Mouse (Mus musculus) midbrain, embryonic 12.5 days (tissue): ENCODE data around the gene Vti1a. TPM values are rescaled to one million over a fixed set of nuclear protein-coding genes. Genes with fewer than 3 reads are reported as not detected.

Experiments
- ATAC-seq: fragments of 200-750 bp; cut with Nextera tagmentation; 2 replicates; pipeline ENCODE4 v1.8.0; 2017; ENCODE audit warnings: low read depth, moderate TSS enrichment, moderate library complexity; ENCODE audit not compliant: low FRiP score
- H3K27ac ChIP-seq: fragments of 300-500 bp; sonication (generic); replicated peaks from 2 replicates; pipeline ENCODE4 v1.5.1; 2016; ENCODE audit warnings: mild to moderate bottlenecking
- H3K27me3 ChIP-seq: fragments of 300-500 bp; sonication (generic); 2 replicates; pipeline ENCODE4 v1.6.1; 2016; ENCODE audit warnings: mild to moderate bottlenecking
- H3K36me3 ChIP-seq: fragments of 300-500 bp; sonication (generic); 2 replicates; pipeline ENCODE4 v1.6.1; 2016
- H3K4me1 ChIP-seq: fragments of 300-500 bp; sonication (generic); 2 replicates; pipeline ENCODE4 v1.6.1; 2016
- H3K4me2 ChIP-seq: fragments of 300-500 bp; sonication (generic); replicated peaks from 2 replicates; pipeline ENCODE4 v1.6.1; 2016; ENCODE audit warnings: mild to moderate bottlenecking, moderate library complexity
- H3K4me3 ChIP-seq: fragments of 300-500 bp; sonication (generic); 2 replicates; pipeline ENCODE4 v1.5.1; 2016; ENCODE audit warnings: mild to moderate bottlenecking
- H3K9ac ChIP-seq: fragments of 300-500 bp; sonication (generic); replicated peaks from 2 replicates; pipeline ENCODE4 v1.6.1; 2016; ENCODE audit warnings: mild to moderate bottlenecking, moderate library complexity
- H3K9me3 ChIP-seq: fragments of 300-500 bp; sonication (generic); 2 replicates; pipeline ENCODE4 v1.6.1; 2016; ENCODE audit warnings: mild to moderate bottlenecking
- WGBS: fragments of 180-500 bp; shearing (Covaris S2); methylation state at CpG from one replicate; pipeline ENCODE4 v1.1.7; 2016; 5-methylcytosine and 5-hydroxymethylcytosine counted together
- polyA plus RNA-seq: library from polyadenylated mRNA; unstranded; fragments of >200 nt; fragmentation: Nextera tagmentation; extraction: Ambion mirVana; gene quantifications from 2 replicates; pipeline ENCODE4 v1.2.1, GENCODE M21; 2016

Gene Vti1a
- polyA plus RNA-seq, 1 experiment from 2014 or later = 34.1 TPM

GRCm38 (mm10) chr19:55565523-55566369, 249.7 kb downstream of the Vti1a start:
- ATAC-seq = no peak
- H3K4me2 ChIP-seq = no peak overlapping the region
- 69% methylated on average over 6 of the region's 6 CpGs for WGBS
- H3K9me3 ChIP-seq = no peaks in the 10 kb centered on the region
- H3K4me3 ChIP-seq = no peak overlapping the region
- peaks cover 21% of the 10 kb centered on the region for H3K27me3 ChIP-seq
- no peaks in the 10 kb centered on the region for H3K36me3 ChIP-seq
- peaks cover 10% of the 10 kb centered on the region for H3K4me1 ChIP-seq
- no peak overlapping the region for H3K9ac ChIP-seq
- H3K27ac ChIP-seq = no peak overlapping the region

GRCm38 (mm10) chr19:55569114-55569513, 253.0 kb downstream of the Vti1a start:
- Histone ChIP-seq H3K27ac (no peak overlapping the region), H3K9me3 (no peaks in the 10 kb centered on the region), H3K9ac (no peak overlapping the region), H3K27me3 (no peaks in the 10 kb centered on the region; the same call in 1 of the 2 replicates), H3K36me3 (no peaks in the 10 kb centered on the region), H3K4me1 (no peaks in the 10 kb centered on the region), H3K4me2 (no peak overlapping the region), H3K4me3 (no peak overlapping the region)
- WGBS = 87% methylated on average over 7 of the region's 7 CpGs
- ATAC-seq = no peak

- Histone ChIP-seq H3K9ac (no peak overlapping the region), H3K27me3 (no peaks in the 10 kb centered on the region), H3K4me3 (no peak overlapping the region), H3K27ac (no peak overlapping the region), H3K9me3 (no peaks in the 10 kb centered on the region), H3K36me3 (no peaks in the 10 kb centered on the region), H3K4me1 (no peaks in the 10 kb centered on the region), H3K4me2 (no peak overlapping the region)
- WGBS = 89% methylated on average over 12 of the region's 12 CpGs
- no peak for ATAC-seq
These were observed 253.8 kb downstream of the Vti1a start for GRCm38 (mm10) chr19:55569894-55570293.

GRCm38 (mm10) chr19:55570520-55571296, 254.6 kb downstream of the Vti1a start:
- H3K4me3 ChIP-seq = no peak overlapping the region
- H3K36me3 ChIP-seq = no peaks in the 10 kb centered on the region
- H3K9me3 ChIP-seq = no peaks in the 10 kb centered on the region
- H3K4me1 ChIP-seq = no peaks in the 10 kb centered on the region
- H3K27ac ChIP-seq = no peak overlapping the region
- no peak overlapping the region for H3K4me2 ChIP-seq
- 92% methylated on average over 9 of the region's 9 CpGs for WGBS
- H3K27me3 ChIP-seq = no peaks in the 10 kb centered on the region
- no peak for ATAC-seq
- H3K9ac ChIP-seq = no peak overlapping the region

- Histone ChIP-seq H3K9me3 (no peaks in the 10 kb centered on the region), H3K9ac (no peak overlapping the region), H3K27me3 (peaks cover 1% of the 10 kb centered on the region; the same call in 1 of the 2 replicates), H3K4me2 (no peak overlapping the region), H3K4me1 (no peaks in the 10 kb centered on the region), H3K27ac (no peak overlapping the region), H3K4me3 (no peak overlapping the region), H3K36me3 (no peaks in the 10 kb centered on the region)
- ATAC-seq = no peak
- WGBS = 93% methylated on average over 8 of the region's 8 CpGs
These were observed 255.4 kb downstream of the Vti1a start for GRCm38 (mm10) chr19:55571486-55571885.

- Histone ChIP-seq H3K4me3 (no peak overlapping the region), H3K4me1 (peaks cover 26% of the 10 kb centered on the region), H3K4me2 (no peak overlapping the region), H3K27ac (0 out of 2 replicates have a peak overlapping the region, but pooled peaks have one; percentile 3), H3K27me3 (peaks cover 24% of the 10 kb centered on the region), H3K9ac (no peak overlapping the region), H3K36me3 (no peaks in the 10 kb centered on the region), H3K9me3 (no peaks in the 10 kb centered on the region)
- 90% methylated on average over 25 of the region's 25 CpGs for WGBS
- no peak for ATAC-seq
These were observed 261.4 kb downstream of the Vti1a start for GRCm38 (mm10) chr19:55577306-55578042.

GRCm38 (mm10) chr19:55578094-55579085, 262.3 kb downstream of the Vti1a start:
- H3K27ac ChIP-seq = 0 out of 2 replicates have a peak overlapping the region, but pooled peaks have one; percentile 0
- no peak overlapping the region for H3K4me3 ChIP-seq
- WGBS = 57% methylated on average over 17 of the region's 17 CpGs
- peak; percentile 93 for ATAC-seq
- peaks cover 33% of the 10 kb centered on the region for H3K4me1 ChIP-seq
- no peak overlapping the region for H3K4me2 ChIP-seq
- no peak overlapping the region for H3K9ac ChIP-seq
- no peaks in the 10 kb centered on the region for H3K36me3 ChIP-seq
- H3K27me3 ChIP-seq = peaks cover 24% of the 10 kb centered on the region
- no peaks in the 10 kb centered on the region for H3K9me3 ChIP-seq

GRCm38 (mm10) chr19:55579310-55579709, 263.2 kb downstream of the Vti1a start:
- Histone ChIP-seq H3K36me3 (no peaks in the 10 kb centered on the region), H3K27ac (no peak overlapping the region), H3K4me2 (no peak overlapping the region), H3K27me3 (peaks cover 28% of the 10 kb centered on the region), H3K9ac (no peak overlapping the region), H3K4me3 (no peak overlapping the region), H3K4me1 (peaks cover 36% of the 10 kb centered on the region), H3K9me3 (no peaks in the 10 kb centered on the region)
- ATAC-seq = no peak
- 86% methylated on average over 4 of the region's 4 CpGs for WGBS

- 92% methylated on average over 8 of the region's 8 CpGs for WGBS
- H3K27me3 ChIP-seq = peaks cover 36% of the 10 kb centered on the region
- H3K27ac ChIP-seq = no peak overlapping the region
- no peaks in the 10 kb centered on the region for H3K9me3 ChIP-seq
- no peaks in the 10 kb centered on the region for H3K36me3 ChIP-seq
- H3K9ac ChIP-seq = no peak overlapping the region
- H3K4me3 ChIP-seq = no peak overlapping the region
- H3K4me2 ChIP-seq = no peak overlapping the region
- H3K4me1 ChIP-seq = peaks cover 36% of the 10 kb centered on the region
- no peak for ATAC-seq
These were observed 264.1 kb downstream of the Vti1a start for GRCm38 (mm10) chr19:55580152-55580551.

- WGBS = 84% methylated on average over 6 of the region's 6 CpGs
- ATAC-seq = no peak
- Histone ChIP-seq H3K4me1 (peaks cover 36% of the 10 kb centered on the region), H3K36me3 (no peaks in the 10 kb centered on the region), H3K9me3 (no peaks in the 10 kb centered on the region), H3K4me3 (no peak overlapping the region), H3K27ac (no peak overlapping the region), H3K27me3 (peaks cover 41% of the 10 kb centered on the region), H3K4me2 (no peak overlapping the region), H3K9ac (no peak overlapping the region)
These were observed 264.6 kb downstream of the Vti1a start for GRCm38 (mm10) chr19:55580667-55581066.
